Mouse (Mus musculus) myocyte (in vitro differentiated cells): ENCODE results near the gene Tubb5.

Source experiments
- E2F4 ChIP-seq: IDR thresholded peaks from one replicate; pipeline ENCODE4 v1.6.1; 2011; ENCODE audit warnings: mild to moderate bottlenecking, control low read depth, moderate library complexity; ENCODE audit not compliant: insufficient read depth
- MYOG ChIP-seq, 3 experiments: IDR thresholded peaks; one replicate each; pipeline ENCODE4 v1.6.1; 2011; ENCODE audit warnings: control low read depth in 2 of 3, low read depth in 2 of 3, mild to moderate bottlenecking in 2 of 3; ENCODE audit not compliant: insufficient read length in 2 of 3, control insufficient read depth in 1 of 3, insufficient read depth in 1 of 3
- POLR2A ChIP-seq: IDR thresholded peaks from one replicate; pipeline ENCODE4 v1.6.1; 2011; ENCODE audit warnings: low read depth, mild to moderate bottlenecking, control low read depth, moderate library complexity; ENCODE audit not compliant: insufficient read length
- TCF12 ChIP-seq: IDR thresholded peaks from one replicate; pipeline ENCODE4 v1.6.1; 2011; ENCODE audit warnings: mild to moderate bottlenecking, control low read depth; ENCODE audit not compliant: poor library complexity, insufficient read depth, severe bottlenecking

DNA sequence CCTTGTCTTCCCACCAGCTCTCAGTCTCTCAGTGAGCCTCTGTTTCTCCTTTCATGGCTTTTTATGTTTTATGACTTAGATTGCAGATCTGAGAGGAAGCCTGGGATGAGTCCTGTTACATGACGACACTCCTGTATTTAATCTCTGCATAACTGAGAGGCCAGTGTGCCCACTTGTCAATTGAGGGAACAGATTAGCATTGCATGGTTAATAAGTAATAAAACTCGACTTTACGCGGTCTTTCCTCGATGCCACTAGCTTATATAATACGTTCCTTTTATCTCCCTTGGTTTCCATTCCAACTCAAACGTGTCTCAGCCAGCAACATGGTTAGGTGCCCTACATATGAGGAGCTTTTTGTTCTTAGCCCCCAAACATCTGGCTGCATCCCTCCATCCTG lies 22.3 kb downstream of the Tubb5 start:
- TF ChIP-seq POLR2A (no peak), TCF12 (no peak), E2F4 (no peak), MYOG (IDR thresholded peaks at IDR 0.05; ENCODE audit: control insufficient read depth in 1 of 3, insufficient read depth in 1 of 3, insufficient read length in 2 of 3, low read depth in 2 of 3) (no peak)
